Mouse (Mus musculus) c-Kit-positive CD71-negative TER-119-negative erythroid progenitor cells, embryonic 14.5 days (primary cell): Measurements from ENCODE around the gene Myoz1.

Experiments used
- DNase-seq: peaks from one replicate; pipeline ENCODE4 v3.0.0-alpha.2; 2013; ENCODE audit warnings: low read depth

Myoz1 gene

GRCm38 (mm10) chr14:20672990-20673389 lies 16.6 kb upstream of the Myoz1 start:
- peak; percentile 64 for DNase-seq

GRCm38 (mm10) chr14:20668154-20668810 lies 11.9 kb upstream of the Myoz1 start, which contains the start of gene Synpo2l:
TSS of gene Synpo2l (minus strand) at chr14:20668354.
- DNase-seq, result no peak

GRCm38 (mm10) chr14:20667469-20667868 lies 11.1 kb upstream of the Myoz1 start:
- DNase-seq, result no peak

- DNase-seq, result no peak
Measured at GRCm38 (mm10) chr14:20664436-20664835, 8.1 kb upstream of the Myoz1 start.

- DNase-seq, result no peak
Measured at GRCm38 (mm10) chr14:20663601-20664000, 7.3 kb upstream of the Myoz1 start.

GRCm38 (mm10) chr14:20662740-20663139 lies 6.4 kb upstream of the Myoz1 start:
- DNase-seq, result no peak

GRCm38 (mm10) chr14:20661661-20662331 lies 5.5 kb upstream of the Myoz1 start:
- no peak for DNase-seq

GRCm38 (mm10) chr14:20660827-20661660 lies 4.7 kb upstream of the Myoz1 start:
- peak; percentile 97 for DNase-seq

- DNase-seq, result no peak
Measured at GRCm38 (mm10) chr14:20659687-20660086, 3.3 kb upstream of the Myoz1 start.

GRCm38 (mm10) chr14:20658902-20659301 lies 2.6 kb upstream of the Myoz1 start:
- no peak for DNase-seq

GRCm38 (mm10) chr14:20658326-20658725 lies 2.0 kb upstream of the Myoz1 start:
- no peak for DNase-seq

GRCm38 (mm10) chr14:20655731-20656130 lies 609 bp downstream of the Myoz1 start:
- DNase-seq, result no peak

- no peak for DNase-seq
Measured at GRCm38 (mm10) chr14:20654690-20655421, 1.5 kb downstream of the Myoz1 start.

GRCm38 (mm10) chr14:20651722-20652256 lies 4.6 kb downstream of the Myoz1 start:
- DNase-seq, result no peak

GRCm38 (mm10) chr14:20651000-20651399 lies 5.3 kb downstream of the Myoz1 start:
- no peak for DNase-seq

GRCm38 (mm10) chr14:20646381-20646780 lies 10.0 kb downstream of the Myoz1 start:
- no peak for DNase-seq

GRCm38 (mm10) chr14:20645547-20645946 lies 10.8 kb downstream of the Myoz1 start:
- no peak for DNase-seq

GRCm38 (mm10) chr14:20641438-20641875 lies 14.9 kb downstream of the Myoz1 start:
- DNase-seq, result no peak

GRCm38 (mm10) chr14:20640644-20641437 lies 15.5 kb downstream of the Myoz1 start, which contains the start of gene Usp54:
TSS of gene Usp54 (minus strand) at chr14:20641063.
- DNase-seq, result peak; percentile 99

- DNase-seq, result no peak
Measured at GRCm38 (mm10) chr14:20639918-20640619, 16.3 kb downstream of the Myoz1 start.
